Mouse (Mus musculus) CD8-positive naive resting alpha-beta T cell, adult 2 months (primary cell): Measurements from ENCODE around the gene Dapk3.
A peak's percentile ranks its signal among the peaks of the same experiment; 100 is the strongest.
"Not testable (repeated sequence)": the region's sequence is repeated elsewhere in the genome, so short reads cannot be mapped to it uniquely, and the experiment has no call there.

Experiments
- DNase-seq, 2 experiments: peaks; one replicate each; pipeline ENCODE4 v3.0.0; 2022; ENCODE audit warnings: low read depth in 2 of 2, low spot score in 2 of 2

Gene Dapk3

GRCm38 (mm10) chr10:81145778-81146177 is 37.0 kb upstream of the Dapk3 start:
- no peak for DNase-seq

GRCm38 (mm10) chr10:81146296-81146695 is 36.5 kb upstream of the Dapk3 start:
- DNase-seq = no peak

- DNase-seq = no peak
Measured at GRCm38 (mm10) chr10:81151261-81151660, 31.5 kb upstream of the Dapk3 start.

- no peak for DNase-seq
Measured at GRCm38 (mm10) chr10:81152609-81153008, 30.2 kb upstream of the Dapk3 start.

- no peak for DNase-seq
Measured at GRCm38 (mm10) chr10:81154313-81154712, 28.5 kb upstream of the Dapk3 start.

- no peak for DNase-seq
Measured at GRCm38 (mm10) chr10:81154736-81155135, 28.1 kb upstream of the Dapk3 start.

GRCm38 (mm10) chr10:81161602-81162317 is 21.0 kb upstream of the Dapk3 start:
- no peak for DNase-seq

GRCm38 (mm10) chr10:81162318-81162652 is 20.5 kb upstream of the Dapk3 start:
- no peak for DNase-seq

GRCm38 (mm10) chr10:81165118-81165517 is 17.7 kb upstream of the Dapk3 start:
- DNase-seq = no peak

- peak; percentile 100 for DNase-seq
Measured at GRCm38 (mm10) chr10:81167200-81168086, 15.4 kb upstream of the Dapk3 start, which contains the start of gene Pias4. Gene Pias4, minus strand, starts transcription at chr10:81167923.

- DNase-seq = peak; percentile 71 to 85
Measured at GRCm38 (mm10) chr10:81168087-81168431, 14.7 kb upstream of the Dapk3 start.

GRCm38 (mm10) chr10:81168521-81169244 is 14.1 kb upstream of the Dapk3 start:
- DNase-seq = peak; percentile 71 to 83

GRCm38 (mm10) chr10:81169411-81169900 is 13.3 kb upstream of the Dapk3 start:
- DNase-seq = peak; percentile 71 to 73

- peak; percentile 74 to 82 for DNase-seq
Measured at GRCm38 (mm10) chr10:81173132-81173531, 9.7 kb upstream of the Dapk3 start.

- DNase-seq = peak; percentile 81 to 90
Measured at GRCm38 (mm10) chr10:81174617-81175344, 8.0 kb upstream of the Dapk3 start.

- DNase-seq = not testable (repeated sequence)
Measured at GRCm38 (mm10) chr10:81175345-81175701, 7.5 kb upstream of the Dapk3 start.

- no peak for DNase-seq
Measured at GRCm38 (mm10) chr10:81175936-81176465, 6.8 kb upstream of the Dapk3 start.

GRCm38 (mm10) chr10:81176466-81177271 is 6.1 kb upstream of the Dapk3 start, which contains the start of gene Eef2:
Gene Eef2, plus strand, starts transcription at chr10:81176631.
- DNase-seq = peak; percentile 95

- no peak for DNase-seq
Measured at GRCm38 (mm10) chr10:81177491-81177925, 5.3 kb upstream of the Dapk3 start.
